Mouse (Mus musculus): ENCODE results near the gene Sin3b. TPM values are rescaled to one million over a fixed set of nuclear protein-coding genes. Genes with fewer than 3 reads are reported as not detected.

Sin3b gene
- polyA plus RNA-seq, 1 experiment from 2014 or later: 153 TPM

GRCm38 (mm10) chr8:72780644-72781043 is 57.6 kb downstream of the Sin3b start:
- Histone ChIP-seq H3K27me3 (ENCODE audit: control insufficient read depth, insufficient read depth, low read length) (no peaks in the 10 kb centered on the region), H3K36me3 (ENCODE audit: control insufficient read depth, insufficient read depth, low read length) (no peaks in the 10 kb centered on the region), H3K4me2 (no peak overlapping the region), H3K27ac (ENCODE audit: low read depth, low read length) (no peak overlapping the region), H3K4me3 (ENCODE audit: low read depth, low read length) (no peak overlapping the region), H3K9me3 (replicated peaks; ENCODE audit: control insufficient read depth, low read length) (no peaks in the 10 kb centered on the region), H3K4me1 (ENCODE audit: control insufficient read depth, insufficient read depth, low read length) (no peaks in the 10 kb centered on the region), H3K9ac (ENCODE audit: low read depth, low read length) (no peak overlapping the region)
- 88% methylated on average over 4 of the region's 4 CpGs for WGBS (ENCODE audit: insufficient replicate concordance)
- no peak for ATAC-seq (replicated peaks; ENCODE audit: insufficient number of reproducible peaks, low FRiP score, low TSS enrichment)

- Histone ChIP-seq H3K27ac (ENCODE audit: low read depth, low read length) (no peak overlapping the region), H3K4me2 (no peak overlapping the region), H3K27me3 (ENCODE audit: control insufficient read depth, insufficient read depth, low read length) (no peaks in the 10 kb centered on the region), H3K4me1 (ENCODE audit: control insufficient read depth, insufficient read depth, low read length) (no peaks in the 10 kb centered on the region), H3K4me3 (ENCODE audit: low read depth, low read length) (no peak overlapping the region), H3K9me3 (replicated peaks; ENCODE audit: control insufficient read depth, low read length) (no peaks in the 10 kb centered on the region), H3K36me3 (ENCODE audit: control insufficient read depth, insufficient read depth, low read length) (no peaks in the 10 kb centered on the region), H3K9ac (ENCODE audit: low read depth, low read length) (no peak overlapping the region)
- no peak for ATAC-seq (replicated peaks; ENCODE audit: insufficient number of reproducible peaks, low FRiP score, low TSS enrichment)
- 77% methylated on average over 2 of the region's 2 CpGs for WGBS (ENCODE audit: insufficient replicate concordance)
Observed at GRCm38 (mm10) chr8:72801583-72801982, 78.5 kb downstream of the Sin3b start.

Small RNAs within 50 kb of the gene (microRNA-seq; reads per million reads assigned to microRNA genes)
- not detected for gene Gm26237 (ENCODE audit: borderline number of aligned reads)

Other genes starting within 250 kb of the Sin3b start
- gene Cherp, start 248.1 kb upstream of the Sin3b start, polyA plus RNA-seq (2014; fragmentation: Nextera tagmentation; extraction: Ambion mirVana): 42.2 and 44.5 TPM in 2 replicates
- 12.2 and 12.6 TPM in 2 replicates for gene Slc35e1, start 230.7 kb upstream of the Sin3b start, polyA plus RNA-seq (2014; fragmentation: Nextera tagmentation; extraction: Ambion mirVana)
- 8.5 and 9.0 TPM in 2 replicates for gene Med26, start 175.0 kb upstream of the Sin3b start, polyA plus RNA-seq (2014; fragmentation: Nextera tagmentation; extraction: Ambion mirVana)
- gene Smim7, start 152.2 kb upstream of the Sin3b start, polyA plus RNA-seq (2014; fragmentation: Nextera tagmentation; extraction: Ambion mirVana): 101 and 114 TPM in 2 replicates
- gene Tmem38a, start 151.2 kb upstream of the Sin3b start, polyA plus RNA-seq (2014; fragmentation: Nextera tagmentation; extraction: Ambion mirVana): 55.4 and 64.6 TPM in 2 replicates
- gene Nwd1, start 76.6 kb upstream of the Sin3b start, polyA plus RNA-seq (2014; fragmentation: Nextera tagmentation; extraction: Ambion mirVana): 0.07 and 0.10 TPM in 2 replicates
- 1.2 and 1.3 TPM in 2 replicates for gene F2rl3, start 38.6 kb downstream of the Sin3b start, polyA plus RNA-seq (2014; fragmentation: Nextera tagmentation; extraction: Ambion mirVana)

Measured in heart, embryonic 11.5 days (tissue).